Mouse (Mus musculus) adrenal gland, adult 2 months (tissue): ENCODE measurements around the gene Fam214b. TPM values are rescaled to one million over a fixed set of nuclear protein-coding genes. Genes with fewer than 3 reads are reported as not detected.

ENCODE experiments used
- DNase-seq: peaks from one replicate; pipeline ENCODE4 v3.0.0; 2021
- long read RNA-seq: library from polyadenylated mRNA; stranded (forward); transcript quantifications from one replicate; pipeline ENCODE4 v2.0.0, GENCODE M21; 2021
- polyA plus RNA-seq: library from polyadenylated mRNA; depleted of rRNA; stranded (reverse); fragments of >200 nt; gene quantifications from 2 replicates; pipeline ENCODE4 v1.2.3, GENCODE M21; 2012; rRNA removed
- total RNA-seq, 2 experiments: library from RNA; stranded (reverse); gene quantifications; 2 replicates each; pipeline ENCODE4 v1.2.3; 2021

The Fam214b gene
- total RNA-seq (10 to 100 TPM; 51.5 TPM), polyA plus RNA-seq (42.1 and 43.5 TPM in 2 replicates)
- long read RNA-seq, transcript Fam214b-204 (9 exons, 3,280 nt) = major isoform, 32 of 65 reads
- long read RNA-seq, transcript Fam214b-202 (9 exons, 3,107 nt) = minor isoform, 11 of 65 reads
- long read RNA-seq, partial matches to known transcripts = 11 of 65 reads
- long read RNA-seq, other reads (novel, unspliced or antisense) = 9 of 65 reads

DNA sequence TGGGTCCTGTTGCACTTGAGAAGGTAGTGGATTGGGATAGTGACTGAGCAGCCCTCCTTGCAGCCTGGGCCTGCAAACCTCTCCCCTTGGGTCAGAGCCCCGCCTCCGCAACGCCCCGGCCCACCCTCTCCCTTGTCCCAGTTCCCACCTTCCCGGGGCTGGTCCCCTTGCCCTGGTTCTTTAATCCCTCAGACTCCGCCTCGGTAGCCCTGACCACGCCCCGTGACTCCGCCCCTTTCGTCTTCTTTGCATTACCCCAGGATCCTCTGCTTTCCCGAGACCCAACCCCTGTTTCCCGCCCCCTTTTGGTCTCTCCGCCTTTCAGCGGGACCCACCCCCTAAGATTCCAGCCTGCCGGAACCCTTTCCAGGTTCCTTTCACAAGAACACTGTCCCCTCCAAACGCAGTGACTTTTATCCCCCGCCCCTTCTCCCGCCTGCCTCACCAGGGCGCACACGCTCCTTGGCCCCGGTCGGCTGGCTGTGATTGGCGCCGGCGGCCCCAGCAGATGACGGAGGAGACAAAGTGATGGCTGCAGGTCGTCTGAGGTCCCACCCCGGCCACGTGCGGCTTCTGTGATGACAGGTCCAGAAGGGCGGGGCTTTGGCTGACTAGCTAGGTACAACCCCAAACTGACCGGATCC is at the start of gene Fam214b:
Fam214b (minus strand) TSS at position 562 of the 644 bp plus-strand sequence.
- DNase-seq = peak; percentile 99

DNA sequence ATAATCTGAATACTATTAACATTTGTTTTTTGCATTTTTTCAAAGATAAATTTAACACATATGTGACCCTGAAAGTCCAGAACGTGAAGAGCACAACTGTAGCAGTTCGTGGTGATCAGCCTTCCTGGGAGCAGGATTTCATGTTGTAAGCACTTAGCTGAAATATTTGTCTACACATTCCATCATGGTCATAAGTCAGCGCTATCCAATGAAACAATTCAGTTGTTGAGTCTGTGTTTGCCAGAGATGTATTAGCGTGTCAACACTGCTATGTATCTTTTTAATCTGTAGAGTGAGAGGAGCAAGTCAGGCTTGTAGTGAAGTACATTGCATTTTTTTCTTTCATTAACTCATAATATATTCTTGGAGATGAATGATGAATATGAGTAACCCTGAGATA is 45.2 kb upstream of the Fam214b start:
- DNase-seq = no peak

DNA sequence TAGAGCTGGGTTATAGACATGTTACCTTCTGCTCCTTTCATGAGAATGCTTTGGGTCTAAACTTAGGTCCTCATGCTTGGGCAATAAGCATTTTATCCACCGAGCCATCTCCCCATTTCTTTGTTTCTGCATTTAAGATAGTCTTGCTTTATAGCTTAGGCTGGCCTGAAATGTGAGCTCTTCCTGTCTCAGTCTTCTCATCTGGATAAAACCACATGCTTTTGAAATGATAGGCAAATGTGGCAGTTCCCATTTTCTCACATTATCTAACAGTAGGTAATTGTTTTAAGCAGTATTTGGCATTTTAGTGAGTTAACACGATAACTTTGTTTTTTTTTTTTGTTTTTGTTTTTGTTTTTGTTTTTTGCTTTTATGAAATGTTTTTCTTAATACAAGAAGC is 43.9 kb upstream of the Fam214b start:
- DNase-seq = no peak

DNA sequence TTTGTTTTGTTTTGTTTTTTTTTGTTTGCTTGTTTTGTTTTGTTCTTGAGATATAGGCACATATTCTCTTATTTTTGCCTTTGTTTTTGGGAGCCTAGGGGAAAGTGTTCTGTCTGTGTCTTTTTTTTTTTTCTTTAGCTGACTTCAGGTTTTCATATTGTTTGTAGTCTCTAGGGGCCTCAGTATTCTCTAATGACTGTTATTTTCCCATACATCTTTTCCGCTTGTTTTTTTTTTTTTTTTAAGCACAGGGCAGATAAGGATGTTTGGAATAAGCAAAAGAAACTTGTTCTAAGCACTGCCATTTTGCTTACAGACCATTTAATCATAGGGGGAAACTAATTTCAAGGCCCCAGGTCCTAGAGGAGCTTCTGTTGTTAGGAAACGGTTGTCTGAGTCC is 36.4 kb upstream of the Fam214b start:
- no peak for DNase-seq

DNA sequence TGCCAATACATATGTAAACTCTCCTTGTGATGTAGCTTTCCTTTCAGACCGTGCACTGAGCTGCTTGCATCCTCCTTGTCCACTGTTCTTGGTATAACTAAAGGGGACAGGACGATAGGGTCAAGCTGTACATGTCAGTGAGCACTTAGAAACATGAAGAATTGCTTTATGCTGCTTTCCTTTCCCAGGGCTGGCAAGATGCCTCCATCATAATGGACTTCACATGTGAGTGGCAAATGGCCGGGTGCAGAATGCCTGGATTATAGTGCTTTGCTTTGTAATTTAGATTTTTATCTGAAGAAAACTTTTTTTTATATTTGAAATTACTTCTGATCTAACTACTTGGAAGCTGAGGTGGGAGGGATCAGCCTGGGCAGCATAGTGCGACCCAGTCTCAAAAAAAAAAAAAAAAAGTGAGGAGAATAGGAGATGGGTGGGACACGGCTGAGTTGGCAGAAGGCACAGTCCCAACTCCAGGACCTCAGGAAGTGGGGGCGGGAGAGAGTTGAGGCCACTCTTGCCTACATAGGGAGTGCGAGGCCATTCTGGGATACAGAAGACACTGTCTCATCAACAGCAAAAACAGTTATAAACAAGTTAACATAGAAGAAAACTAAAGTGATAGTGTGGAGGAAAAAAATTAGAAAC is 32.2 kb upstream of the Fam214b start:
- DNase-seq = no peak

DNA sequence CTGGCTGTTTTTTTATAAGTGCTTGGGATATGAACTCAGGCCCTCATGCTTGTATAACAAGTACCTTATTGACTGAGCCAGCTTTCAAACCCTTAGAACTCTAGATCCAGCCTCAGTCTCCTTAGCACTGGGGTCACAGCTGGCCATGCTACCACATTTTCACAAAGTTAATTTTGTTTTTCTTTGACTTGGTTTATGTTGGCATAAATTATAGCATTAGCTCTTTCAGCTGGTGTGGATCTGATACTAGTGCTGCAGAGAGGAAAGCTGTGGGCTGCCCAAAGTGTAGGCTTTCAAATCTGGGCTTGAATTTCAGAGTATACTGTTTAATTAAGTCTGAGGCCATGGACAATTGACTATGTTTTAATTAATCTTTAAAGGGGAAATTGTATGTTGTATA is 28.9 kb upstream of the Fam214b start:
- DNase-seq = no peak

DNA sequence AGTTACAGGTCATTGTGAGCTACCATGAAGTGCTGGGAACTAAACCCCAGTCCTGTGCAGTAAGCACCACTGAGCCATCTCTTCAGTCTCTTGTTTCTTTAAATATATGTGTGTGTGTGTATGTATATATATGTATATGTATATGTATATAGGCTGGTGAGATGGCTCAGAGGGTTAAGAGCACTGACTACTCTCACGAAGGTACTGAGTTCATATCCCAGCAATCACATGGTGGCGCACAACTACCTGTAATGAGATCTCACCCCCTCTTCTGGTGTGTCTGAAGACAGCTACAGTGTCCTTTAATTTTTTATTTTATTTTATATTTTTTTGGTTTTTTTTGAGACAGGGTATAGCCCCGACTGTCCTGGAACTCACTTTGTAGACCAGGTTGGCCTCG is 19.5 kb upstream of the Fam214b start:
- no peak for DNase-seq

DNA sequence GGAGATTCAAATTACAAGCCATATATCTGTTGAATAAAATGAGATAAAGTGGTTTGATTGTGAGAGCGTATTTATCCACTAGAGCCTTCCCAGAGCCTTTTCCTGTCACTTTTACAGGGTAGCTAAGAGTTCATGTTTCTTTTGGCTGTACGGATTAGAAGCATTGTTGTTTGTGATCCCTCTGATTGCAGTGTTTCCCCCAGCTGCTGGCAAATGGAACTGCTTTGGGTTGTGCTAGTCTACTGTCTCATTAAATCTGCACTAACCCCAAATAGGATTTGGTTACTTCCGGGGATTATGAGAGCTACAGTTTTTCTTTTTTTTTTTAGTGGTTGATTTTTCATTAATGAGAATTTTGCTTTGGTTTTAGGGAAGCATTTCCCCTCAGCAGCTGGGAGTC is 14.3 kb upstream of the Fam214b start:
- no peak for DNase-seq

DNA sequence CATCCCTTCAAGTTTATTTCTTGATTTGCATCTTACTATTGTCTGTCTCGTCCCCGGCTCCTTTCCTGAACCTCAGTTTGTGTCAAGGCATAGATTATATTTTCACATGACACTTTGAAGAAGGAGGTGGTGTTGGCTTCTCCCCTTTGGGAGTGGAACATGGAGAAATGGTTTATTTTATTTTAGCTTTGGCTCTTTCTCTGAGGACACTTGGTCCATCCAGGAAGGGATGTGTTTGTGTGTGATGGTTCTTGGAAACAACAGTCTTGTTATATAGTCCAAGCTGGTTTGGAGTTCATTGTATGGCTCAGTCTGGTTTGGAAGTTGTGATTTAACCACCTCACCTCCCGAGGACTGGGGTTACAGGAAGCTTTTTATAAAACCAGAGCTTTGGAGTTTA is 13.7 kb upstream of the Fam214b start:
- no peak for DNase-seq

DNA sequence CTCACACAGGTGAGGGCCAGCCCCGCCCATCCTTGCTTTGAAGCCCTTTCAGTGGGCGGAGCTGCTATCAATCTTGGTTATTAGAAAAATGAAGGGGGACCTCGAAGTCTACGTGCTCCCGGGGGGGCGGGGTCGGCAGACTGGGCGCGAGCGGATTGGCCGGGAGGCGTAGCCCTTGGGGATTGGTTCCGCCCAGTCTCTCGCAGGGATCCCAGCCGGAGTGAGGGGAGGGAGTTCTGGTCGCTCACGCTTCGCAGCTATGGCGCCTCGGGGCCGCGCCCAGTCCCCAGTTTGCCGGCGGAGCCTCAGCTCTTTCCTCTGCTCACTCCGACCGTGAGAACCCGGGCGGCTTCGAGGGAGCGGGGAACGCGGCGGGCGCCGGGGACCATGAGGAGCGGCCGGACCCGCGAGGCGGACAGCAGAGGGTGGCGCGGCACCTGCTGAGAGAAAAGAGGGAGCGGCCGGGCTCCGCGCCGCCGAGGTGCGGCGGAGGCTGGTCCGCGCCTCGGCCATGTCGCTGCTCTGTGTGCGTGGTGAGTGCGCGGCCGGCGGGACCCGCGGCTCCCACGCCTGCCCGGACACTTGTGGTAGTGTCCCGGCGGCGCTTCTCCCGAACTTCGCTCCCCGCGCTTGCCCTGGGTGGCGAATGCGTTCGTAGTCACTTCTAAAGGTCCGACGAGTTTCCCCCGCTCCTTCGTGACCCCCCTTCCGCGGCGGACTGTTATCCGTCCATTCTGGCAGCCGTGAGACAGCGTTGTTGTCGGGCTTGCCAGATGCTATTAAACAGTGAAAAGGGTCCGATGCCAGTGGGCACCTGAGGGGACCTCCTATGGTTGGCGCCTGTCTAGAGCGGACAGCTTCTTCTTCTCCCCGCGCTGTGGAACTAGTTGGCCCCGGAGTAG is 13.0 kb upstream of the Fam214b start, which contains the start of gene Unc13b:
Unc13b (plus strand) TSS at position 201 of the 902 bp plus-strand sequence.
- DNase-seq = peak; percentile 98

DNA sequence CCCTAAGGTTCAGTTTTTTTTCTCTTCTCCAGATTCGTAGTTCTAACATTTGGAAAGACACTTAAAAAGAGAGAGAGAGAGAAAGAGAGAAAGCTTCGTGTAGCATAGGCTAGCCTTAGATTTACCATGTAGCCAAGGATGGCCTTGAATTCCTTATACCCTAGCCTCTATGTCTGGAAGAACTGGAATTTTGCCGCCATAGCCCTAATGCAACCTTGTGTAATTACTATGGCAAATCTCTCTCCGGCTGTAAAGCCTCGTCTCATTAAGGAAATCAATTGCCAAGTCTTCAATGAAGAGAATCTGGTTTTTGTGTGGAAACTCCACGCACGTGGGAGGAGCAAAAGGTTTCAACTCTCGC is 12.4 kb upstream of the Fam214b start:
- no peak for DNase-seq

DNA sequence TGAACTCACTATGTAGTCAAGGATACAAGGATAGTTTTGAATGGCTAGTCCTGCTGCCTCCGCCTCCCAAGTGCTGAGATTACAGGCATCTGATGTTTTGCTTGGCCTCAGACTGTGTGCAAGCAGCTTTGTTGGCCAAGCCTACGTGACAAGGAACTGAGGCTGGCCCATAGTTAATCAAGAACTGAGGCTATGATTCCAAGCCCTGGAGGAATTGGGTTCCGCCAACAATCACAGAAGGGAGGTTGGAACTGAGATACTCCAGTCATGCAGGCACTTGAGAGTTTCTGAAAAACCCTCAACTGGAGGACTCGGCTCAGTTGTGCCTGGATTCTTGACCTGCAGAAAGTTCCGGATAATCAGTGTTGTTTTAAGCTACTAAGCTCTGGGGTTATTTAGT is 11.6 kb upstream of the Fam214b start:
- no peak for DNase-seq

DNA sequence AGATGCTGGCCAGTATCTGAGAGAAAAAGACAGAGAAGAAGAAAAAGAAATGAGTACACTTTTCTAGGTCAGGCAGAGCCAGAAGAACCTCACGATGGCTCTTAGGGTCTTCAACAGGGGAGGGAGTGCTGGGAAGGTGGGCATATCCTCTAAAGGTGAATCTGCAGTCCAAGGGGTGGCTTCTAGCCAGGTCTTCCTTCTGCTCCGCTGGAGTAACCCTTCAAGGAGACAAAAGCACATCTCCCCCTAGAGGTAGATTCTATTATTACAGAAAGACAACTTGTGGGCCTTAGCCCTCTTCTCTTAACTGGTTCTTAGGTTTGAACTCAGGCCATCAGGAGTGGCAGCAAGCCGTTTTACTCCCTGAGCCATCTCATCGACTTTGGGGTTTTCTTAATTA is 6.6 kb upstream of the Fam214b start:
- no peak for DNase-seq

DNA sequence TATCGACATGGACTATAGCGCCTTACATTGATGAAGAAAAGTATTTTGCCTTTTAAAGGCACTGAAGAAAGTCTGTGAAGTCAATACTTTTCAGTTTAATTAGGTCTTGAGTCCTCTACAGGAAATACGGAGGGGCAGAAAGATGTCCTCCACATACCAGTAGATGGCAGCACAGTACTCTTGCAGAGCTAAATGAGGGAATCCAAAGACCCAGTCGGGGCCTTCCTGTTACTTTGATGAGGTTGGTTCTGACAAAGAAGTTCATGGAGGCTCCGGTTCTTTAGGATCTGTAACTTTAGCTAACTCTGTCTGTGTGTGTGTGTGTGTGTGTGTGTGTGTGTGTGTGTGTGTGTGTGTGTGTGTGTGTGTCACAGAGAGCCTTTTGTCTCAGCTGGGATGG is 1.2 kb upstream of the Fam214b start:
- peak; percentile 77 for DNase-seq

DNA sequence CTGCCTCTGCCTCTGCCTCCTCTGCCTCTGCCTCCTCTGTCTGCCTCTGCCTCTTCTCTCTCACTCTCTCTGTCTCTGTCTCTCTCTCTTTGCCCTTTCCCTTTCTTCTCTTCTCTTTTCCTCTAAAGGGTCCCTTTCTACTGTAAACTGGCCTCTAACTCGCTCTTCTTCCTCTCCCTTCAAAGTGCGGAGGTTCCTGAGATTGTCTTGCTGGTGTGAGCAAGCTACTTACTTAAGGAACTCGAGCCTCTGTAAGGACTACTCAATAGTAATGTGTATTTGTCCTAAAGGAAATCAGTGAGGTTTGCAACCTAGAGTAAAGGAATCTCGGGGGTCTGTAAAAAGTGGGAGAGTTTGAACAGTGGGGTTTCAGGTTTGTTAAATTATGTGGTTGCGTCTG is 587 bp upstream of the Fam214b start:
- DNase-seq = no peak

DNA sequence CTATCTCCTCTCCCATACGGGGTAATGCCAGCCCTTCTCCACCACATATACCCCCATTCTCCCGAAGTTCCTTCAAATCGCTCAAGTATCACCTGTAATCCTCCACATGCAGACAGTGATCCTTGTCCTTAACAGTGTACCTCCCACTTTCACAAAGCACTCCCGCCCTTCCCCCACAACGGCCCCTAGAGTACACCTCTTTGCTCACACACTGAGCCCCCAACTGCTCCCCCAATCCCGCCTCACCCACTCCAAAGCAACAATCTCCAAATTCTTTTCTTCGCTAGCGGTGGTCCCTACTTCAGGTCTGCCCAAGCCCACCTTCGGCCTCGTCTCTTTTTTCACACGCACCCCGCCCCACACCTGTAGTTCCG is 748 bp downstream of the Fam214b start:
- DNase-seq = no peak

DNA sequence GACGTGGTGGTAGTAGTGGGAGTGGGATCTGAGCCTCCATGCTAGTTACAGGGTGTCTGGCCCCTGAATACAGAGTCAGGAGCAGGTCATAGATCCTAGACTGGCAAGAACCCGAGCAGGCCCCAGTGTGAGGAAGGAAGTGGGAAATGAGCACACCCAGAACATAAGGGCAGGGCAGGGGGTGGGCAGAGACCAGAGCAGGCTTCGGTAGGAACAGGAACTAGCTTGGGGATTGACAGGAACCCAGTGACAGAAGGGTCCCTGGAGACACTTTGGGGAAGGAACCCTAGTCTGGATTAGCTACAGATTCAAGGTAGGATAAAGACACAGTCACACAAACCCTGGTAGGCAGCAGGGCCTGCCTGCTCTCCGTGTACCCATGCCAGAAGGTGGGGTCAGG is 1.3 kb downstream of the Fam214b start:
- DNase-seq = peak; percentile 52

DNA sequence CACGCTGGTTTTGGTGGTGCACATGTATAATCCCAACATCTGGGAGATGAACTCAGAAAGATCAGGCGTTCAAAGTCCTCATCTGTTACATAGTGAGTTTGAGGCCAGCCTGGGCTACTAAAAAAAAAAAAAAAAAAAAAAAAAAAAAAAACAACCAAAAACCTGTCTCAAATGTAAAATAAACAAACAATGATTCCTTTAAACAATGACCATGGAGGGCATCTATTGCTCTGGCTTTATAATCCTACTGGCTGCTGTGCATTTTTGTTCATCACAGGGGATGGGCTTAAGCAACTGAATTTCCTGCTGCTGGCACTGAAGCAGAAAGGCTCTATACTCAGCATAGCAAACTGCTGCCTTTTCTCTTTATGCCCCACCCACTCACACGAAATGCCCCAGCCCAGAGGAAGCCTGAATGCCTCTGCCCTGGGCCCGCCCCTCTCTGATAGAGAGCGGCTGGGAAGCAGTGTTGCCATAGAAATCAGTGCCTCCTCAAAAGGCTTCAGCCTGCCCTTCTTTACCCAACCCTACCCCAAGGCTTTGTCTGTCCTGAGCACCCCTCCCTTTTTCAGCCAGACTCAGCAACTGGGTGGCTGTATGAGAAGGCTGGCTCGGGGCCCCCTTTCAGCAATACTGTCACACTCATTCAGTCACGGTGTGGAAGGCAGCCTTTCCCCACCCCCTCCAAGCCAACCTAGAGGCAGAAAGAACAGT is 2.2 kb downstream of the Fam214b start:
- DNase-seq = peak; percentile 86

DNA sequence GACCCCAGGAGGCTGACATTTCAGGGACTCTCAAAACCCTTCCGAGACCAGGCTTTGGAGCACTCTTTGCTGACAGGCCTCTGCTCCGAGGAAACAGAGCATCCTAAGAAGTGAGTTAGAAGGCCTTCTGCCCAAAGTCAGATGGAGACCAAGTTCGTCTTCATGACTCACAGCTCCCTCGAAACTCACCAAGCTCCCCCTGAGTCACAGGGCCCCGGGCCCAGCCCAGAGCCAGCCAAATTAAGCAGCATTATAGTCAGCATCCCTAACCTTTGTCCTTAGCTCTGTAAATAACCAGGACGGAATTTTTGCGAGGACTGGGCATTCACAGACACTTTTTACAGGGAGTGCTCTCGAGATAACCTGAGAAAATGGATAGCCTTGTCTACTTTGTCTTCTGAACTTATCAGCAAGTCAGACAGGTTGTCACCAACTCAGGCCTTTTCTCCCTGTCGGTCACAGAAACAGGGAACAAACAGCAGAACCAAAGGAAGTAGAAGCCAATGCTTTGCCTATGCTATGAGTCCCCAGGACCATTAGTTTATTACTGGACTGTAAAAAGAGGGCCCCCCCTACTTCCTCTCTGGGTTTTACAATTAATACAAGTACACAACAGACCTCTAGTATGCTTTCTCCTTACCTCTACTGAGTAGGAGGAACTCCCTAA is 5.0 kb downstream of the Fam214b start:
- peak; percentile 79 for DNase-seq

DNA sequence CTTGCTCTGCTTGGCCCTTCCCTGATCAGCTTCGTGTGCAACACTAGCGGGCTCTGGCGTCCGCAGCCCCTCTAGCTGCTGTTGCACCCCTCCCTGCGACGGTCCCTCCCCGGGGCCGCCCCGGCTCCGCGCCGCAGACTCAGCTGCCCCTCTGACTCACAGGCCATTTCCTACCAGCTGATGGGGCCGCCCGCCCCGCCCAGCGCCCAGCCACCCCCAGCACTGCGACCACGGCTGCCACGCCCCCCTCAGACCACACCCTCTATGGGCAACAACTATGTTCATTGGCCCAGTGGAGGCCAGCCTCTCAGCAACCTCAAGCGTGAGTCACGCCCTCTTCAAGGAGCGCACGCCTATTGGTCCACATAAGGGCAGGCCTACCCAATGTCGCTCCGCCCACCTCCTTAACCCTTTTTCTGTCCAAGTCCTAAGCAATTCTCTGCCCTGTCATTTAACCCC is 5.9 kb downstream of the Fam214b start:
- peak; percentile 98 for DNase-seq

DNA sequence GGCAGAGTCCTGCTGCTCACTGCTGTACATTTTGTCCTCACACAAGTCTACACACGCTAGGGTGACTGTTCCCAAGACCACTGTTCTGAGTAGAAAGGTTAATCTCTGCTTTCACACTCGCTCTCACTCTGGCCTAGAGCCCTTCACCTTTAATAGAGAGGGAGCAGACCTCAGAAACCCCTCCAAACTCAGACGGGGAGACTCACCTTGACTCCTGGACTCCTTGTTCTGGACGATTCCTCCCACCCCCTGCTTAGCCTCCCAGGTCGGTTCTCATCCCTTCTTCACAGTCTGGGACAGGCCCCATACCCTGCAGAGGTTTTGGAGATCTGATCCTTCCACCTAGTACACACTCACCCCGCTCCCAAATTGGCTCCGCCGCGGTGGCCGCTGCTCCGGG is 6.4 kb downstream of the Fam214b start:
- DNase-seq = no peak
